12 mouse cellular contexts compared by ENCODE assay signal in the genomic region with DNA sequence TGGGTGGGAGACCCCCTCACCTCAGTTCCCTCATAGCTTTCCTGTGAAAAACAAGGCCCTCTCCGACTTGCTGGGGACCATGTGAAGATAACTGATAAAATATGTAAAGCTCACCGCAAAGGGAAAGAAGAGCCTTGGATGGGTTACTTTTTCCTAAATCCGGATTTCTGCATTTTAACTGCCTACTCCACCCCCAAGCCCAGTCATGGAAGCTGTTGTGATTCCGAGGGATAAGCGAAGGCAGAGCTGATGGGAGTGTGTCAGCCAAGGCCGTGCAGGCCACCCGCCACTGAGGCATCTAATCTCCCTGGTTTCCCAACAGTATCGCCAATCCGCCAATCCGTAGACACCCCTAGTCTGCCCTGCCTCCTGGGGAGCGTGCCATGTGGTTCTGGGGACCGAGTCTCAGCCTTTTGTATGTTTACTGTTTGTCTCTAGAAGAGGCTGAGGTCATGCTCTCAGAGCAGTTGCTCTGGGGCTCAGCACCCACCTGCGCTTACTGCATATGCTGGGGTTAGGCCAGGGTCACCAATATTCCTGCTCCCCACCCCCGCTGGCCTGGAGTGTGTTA. TPM values are rescaled to one million over a fixed set of nuclear protein-coding genes. Genes with fewer than 3 reads are reported as not detected.
DNase-seq lines count a peak whose midpoint lies in the region; ATAC-seq and TF ChIP-seq lines count a peak whose summit lies in the region.
"Had no signal": no experiment of that assay in that cellular context is flagged by ENCODE, and none has a peak within 500 bp of the region (broad histone marks: within the 10 kb centered on the region; RNA-seq: fewer than 3 reads in every experiment).

No protein-coding gene starts in this region.

- 51% methylated on average over 14 of the region's 14 CpGs for WGBS in heart, embryonic 13.5 days
- WGBS in midbrain, embryonic 10.5 days: 80% methylated on average over 14 of the region's 14 CpGs
- 65% methylated on average over 14 of the region's 14 CpGs for WGBS in midbrain, embryonic 16.5 days
- WGBS in intestine, postnatal 0 days: 56% methylated on average over 14 of the region's 14 CpGs
- 75% methylated on average over 14 of the region's 14 CpGs for WGBS in liver, embryonic 14.5 days (ENCODE audit: insufficient replicate concordance)

- no peaks in the 10 kb centered on the region for H3K27me3 ChIP-seq in heart, embryonic 13.5 days (replicated peaks)
- H3K27me3 ChIP-seq in midbrain, embryonic 10.5 days (ENCODE audit: low read depth, poor library complexity, severe bottlenecking): no peaks in the 10 kb centered on the region
- no peaks in the 10 kb centered on the region for H3K27me3 ChIP-seq in midbrain, embryonic 16.5 days (ENCODE audit: control insufficient read depth, insufficient read depth, low read depth, low read length)
- no peaks in the 10 kb centered on the region for H3K27me3 ChIP-seq in intestine, postnatal 0 days (replicated peaks; ENCODE audit: control insufficient read depth, insufficient read depth, low read length)
- H3K27me3 ChIP-seq in liver, embryonic 14.5 days (ENCODE audit: control insufficient read depth, insufficient read depth, low read length): no peaks in the 10 kb centered on the region

- H3K27ac ChIP-seq in heart, embryonic 13.5 days (replicated peaks): peak overlapping the region; percentile 91
- H3K27ac ChIP-seq in midbrain, embryonic 10.5 days (replicated peaks): peak overlapping the region; percentile 57; the same call in 1 of the 2 replicates
- H3K27ac ChIP-seq in midbrain, embryonic 16.5 days (ENCODE audit: low read length): no peak overlapping the region
- peak overlapping the region; percentile 93 for H3K27ac ChIP-seq in intestine, postnatal 0 days (ENCODE audit: low read depth, low read length)
- peak overlapping the region; percentile 80 for H3K27ac ChIP-seq in liver, embryonic 14.5 days

- peaks cover 69% of the 10 kb centered on the region for H3K4me1 ChIP-seq in heart, embryonic 13.5 days
- H3K4me1 ChIP-seq in midbrain, embryonic 10.5 days: peaks cover 43% of the 10 kb centered on the region
- H3K4me1 ChIP-seq in midbrain, embryonic 16.5 days (ENCODE audit: control insufficient read depth, insufficient read depth, low read length): peaks cover 6% of the 10 kb centered on the region; the same call in 1 of the 2 replicates
- H3K4me1 ChIP-seq in intestine, postnatal 0 days (replicated peaks; ENCODE audit: control insufficient read depth, insufficient read depth, low read length): peaks cover 16% of the 10 kb centered on the region
- peaks cover 53 to 60% of the 10 kb centered on the region in 2 experiments for H3K4me1 ChIP-seq in liver, embryonic 14.5 days (replicated peaks; ENCODE audit: control insufficient read depth in 2 of 2, insufficient read depth in 2 of 2, low read length in 1 of 2)

- H3K4me2 ChIP-seq in heart, embryonic 13.5 days: no peak overlapping the region
- H3K4me2 ChIP-seq in midbrain, embryonic 16.5 days (ENCODE audit: low read length): no peak overlapping the region
- H3K4me2 ChIP-seq in intestine, postnatal 0 days (replicated peaks; ENCODE audit: low read depth): 0 out of 2 replicates have a peak overlapping the region, but pooled peaks have one; percentile 32
- no peak overlapping the region; the same call in 1 of the 2 replicates for H3K4me2 ChIP-seq in liver, embryonic 14.5 days (ENCODE audit: low read depth)

- DNase-seq in heart, adult 9 months (ENCODE audit: low spot score in 2 of 2): no peak
- DNase-seq in midbrain, embryonic 10.5 days (ENCODE audit: low spot score): no peak
- no peak for DNase-seq in liver, embryonic 14.5 days (ENCODE audit: low read depth in 3 of 3, low spot score in 3 of 3)
- DNase-seq in kidney, postnatal 36 days: no peak
- no peak for DNase-seq in retina, postnatal 1 day
- DNase-seq: cerebellum, adult 11 months; gastrocnemius, postnatal 10 days; thymus, adult 2 months had no signal

- 0 out of 2 replicates have a peak overlapping the region, but pooled peaks have one; percentile 12 for H3K9ac ChIP-seq in heart, embryonic 13.5 days
- H3K9ac ChIP-seq in midbrain, embryonic 16.5 days (ENCODE audit: low read depth, low read length): no peak overlapping the region
- H3K9ac ChIP-seq in intestine, postnatal 0 days (ENCODE audit: low read depth, low read length): no peak overlapping the region
- H3K9ac ChIP-seq in liver, embryonic 14.5 days (replicated peaks): peak overlapping the region; percentile 77; the same call in 1 of the 2 replicates

- TF ChIP-seq EP300 in liver, embryonic 14.5 days (IDR thresholded peaks at IDR 0.05; ENCODE audit: low read depth): no peak

- no peaks in the 10 kb centered on the region for H3K9me3 ChIP-seq in heart, embryonic 13.5 days
- no peaks in the 10 kb centered on the region for H3K9me3 ChIP-seq in midbrain, embryonic 10.5 days (replicated peaks)
- no peaks in the 10 kb centered on the region for H3K9me3 ChIP-seq in midbrain, embryonic 16.5 days (replicated peaks; ENCODE audit: control insufficient read depth, low read length, poor library complexity, severe bottlenecking)
- no peaks in the 10 kb centered on the region for H3K9me3 ChIP-seq in intestine, postnatal 0 days (ENCODE audit: control insufficient read depth)
- H3K9me3 ChIP-seq in liver, embryonic 14.5 days (ENCODE audit: control insufficient read depth, low read length): no peaks in the 10 kb centered on the region

- no peak overlapping the region for H3K4me3 ChIP-seq in heart, embryonic 13.5 days
- H3K4me3 ChIP-seq in midbrain, embryonic 10.5 days: no peak overlapping the region
- H3K4me3 ChIP-seq in midbrain, embryonic 16.5 days (ENCODE audit: low read depth, low read length): no peak overlapping the region
- H3K4me3 ChIP-seq in intestine, postnatal 0 days (ENCODE audit: low read depth, low read length): no peak overlapping the region
- H3K4me3 ChIP-seq in liver, embryonic 14.5 days (ENCODE audit: insufficient read depth in 1 of 2, low read depth in 2 of 2, low read length in 2 of 2): no peak overlapping the region
- H3K4me3 ChIP-seq: myocyte had no signal

- TF ChIP-seq CTCF in intestine, postnatal 0 days (IDR thresholded peaks at IDR 0.05; ENCODE audit: low read depth): no peak
- TF ChIP-seq CTCF in liver, embryonic 14.5 days (IDR thresholded peaks at IDR 0.05; ENCODE audit: low read depth): no peak

- ATAC-seq in heart, embryonic 13.5 days (ENCODE audit: extremely low read depth, insufficient number of reproducible peaks, low FRiP score, low TSS enrichment): no peak
- ATAC-seq in midbrain, embryonic 16.5 days: no peak
- no peak for ATAC-seq in intestine, postnatal 0 days
- no peak for ATAC-seq in liver, embryonic 14.5 days (ENCODE audit: insufficient read depth)

- H3K36me3 ChIP-seq in heart, embryonic 13.5 days: peaks cover 10% of the 10 kb centered on the region; the same call in 1 of the 2 replicates
- peaks cover 19% of the 10 kb centered on the region for H3K36me3 ChIP-seq in midbrain, embryonic 10.5 days
- H3K36me3 ChIP-seq in midbrain, embryonic 16.5 days (ENCODE audit: control insufficient read depth, insufficient read depth, low read length): no peaks in the 10 kb centered on the region
- peaks cover 4% of the 10 kb centered on the region; the same call in 1 of the 2 replicates for H3K36me3 ChIP-seq in intestine, postnatal 0 days (ENCODE audit: control insufficient read depth, insufficient read depth)
- H3K36me3 ChIP-seq in liver, embryonic 14.5 days (replicated peaks; ENCODE audit: control insufficient read depth, insufficient read depth, low read depth): no peaks in the 10 kb centered on the region

RNA-seq across cellular contexts. Expression of gene Nek6, which starts 18.2 kb away (rescaled TPM):
- polyA plus RNA-seq in heart, embryonic 13.5 days (2015; fragmentation: Nextera tagmentation; extraction: Ambion mirVana): 67.8 and 74.5 TPM in 2 replicates
- polyA plus RNA-seq in midbrain, embryonic 10.5 days (2016; fragmentation: Nextera tagmentation; extraction: Ambion mirVana): 87.4 and 96.9 TPM in 2 replicates
- polyA plus RNA-seq in midbrain, embryonic 16.5 days (2015; fragmentation: Nextera tagmentation; extraction: Ambion mirVana): 52.3 and 56.8 TPM in 2 replicates
- 70.9 and 84.5 TPM in 2 replicates for polyA plus RNA-seq in intestine, postnatal 0 days (2015; fragmentation: Nextera tagmentation; extraction: Ambion mirVana)
- polyA plus RNA-seq in liver, embryonic 14.5 days (2012; rRNA removed): 8.6 and 9.7 TPM in 2 replicates
- polyA plus RNA-seq in liver, embryonic 14.5 days (2014; fragmentation: Nextera tagmentation; extraction: Ambion mirVana): 25.1 and 25.2 TPM in 2 replicates

Comparison
In these comparisons a context has a peak if more than half of its experiments do, and no peak if none do; other contexts are left out.
1. H3K9ac ChIP-seq: peak in heart, embryonic 13.5 days (single experiment) and liver, embryonic 14.5 days (single experiment); none in midbrain, embryonic 16.5 days (single experiment) and intestine, postnatal 0 days (single experiment).